Mouse (Mus musculus) frontal cortex, postnatal 14 days (tissue): ENCODE data around the gene Mylk2.

Experiments
- DNase-seq, 2 experiments: peaks; one replicate each; pipeline ENCODE4 v3.0.0; 2022; ENCODE audit warnings: low spot score in 2 of 2

Gene Mylk2

GRCm38 (mm10) chr2:152943568-152943967 is 32.4 kb downstream of the Mylk2 start:
- DNase-seq, result no peak

- no peak for DNase-seq
These were observed 32.9 kb downstream of the Mylk2 start for GRCm38 (mm10) chr2:152944013-152944412.

GRCm38 (mm10) chr2:152947098-152947497 is 35.9 kb downstream of the Mylk2 start:
- DNase-seq, result no peak

GRCm38 (mm10) chr2:152948438-152949020 is 37.4 kb downstream of the Mylk2 start:
- no peak for DNase-seq

- DNase-seq, result no peak
These were observed 39.4 kb downstream of the Mylk2 start for GRCm38 (mm10) chr2:152950358-152951064.

- DNase-seq, result peak in 1 of 2 experiments; percentile 45
These were observed 40.1 kb downstream of the Mylk2 start, which contains the start of gene Dusp15 for GRCm38 (mm10) chr2:152951065-152951849. TSS of gene Dusp15 (minus strand) at chr2:152951698.

- no peak for DNase-seq
These were observed 40.9 kb downstream of the Mylk2 start for GRCm38 (mm10) chr2:152951850-152952720.

GRCm38 (mm10) chr2:152958116-152958515 is 47.0 kb downstream of the Mylk2 start:
- no peak for DNase-seq

GRCm38 (mm10) chr2:152962091-152962793 is 51.1 kb downstream of the Mylk2 start, which contains the start of gene Ttll9:
TSS of gene Ttll9 (plus strand) at chr2:152962485.
- DNase-seq, result peak; percentile 74 to 75

- no peak for DNase-seq
These were observed 54.4 kb downstream of the Mylk2 start for GRCm38 (mm10) chr2:152965555-152965954.
